Mouse (Mus musculus) left cerebral cortex, adult 2 months (tissue): ENCODE data around the gene Unc93b1. TPM values are rescaled to one million over a fixed set of nuclear protein-coding genes. Genes with fewer than 3 reads are reported as not detected.

Experiments used
- DNase-seq, 2 experiments: peaks; one replicate each; pipeline ENCODE4 v3.0.0; 2021 to 2022; ENCODE audit warnings: low spot score in 2 of 2, mixed read lengths in 1 of 2; ENCODE audit errors: extremely low spot score in 1 of 2
- H3K27ac ChIP-seq: fragments of 200-600 bp; 2 replicates; pipeline ENCODE4 v1.8.1; 2022
- H3K4me3 ChIP-seq: fragments of 200-600 bp; 2 replicates; pipeline ENCODE4 v1.8.1; 2022
- CTCF ChIP-seq: fragments of 200-600 bp; IDR thresholded peaks from 2 replicates; pipeline ENCODE4 v1.8.1; 2022; ENCODE audit warnings: antibody characterized with exemption, mild to moderate bottlenecking, moderate library complexity
- intact Hi-C: fragments of 180-260 bp; cut with DNase I; formaldehyde crosslinking; loops from one replicate; pipeline ENCODE4 v1.15.1; 2025
- total RNA-seq, 2 experiments: library from RNA; stranded (reverse); gene quantifications; 2 replicates each; pipeline ENCODE4 v1.2.3; 2021

The Unc93b1 gene
- total RNA-seq, 2 experiments from 2014 or later = 12.9 to 16.3 TPM

DNA sequence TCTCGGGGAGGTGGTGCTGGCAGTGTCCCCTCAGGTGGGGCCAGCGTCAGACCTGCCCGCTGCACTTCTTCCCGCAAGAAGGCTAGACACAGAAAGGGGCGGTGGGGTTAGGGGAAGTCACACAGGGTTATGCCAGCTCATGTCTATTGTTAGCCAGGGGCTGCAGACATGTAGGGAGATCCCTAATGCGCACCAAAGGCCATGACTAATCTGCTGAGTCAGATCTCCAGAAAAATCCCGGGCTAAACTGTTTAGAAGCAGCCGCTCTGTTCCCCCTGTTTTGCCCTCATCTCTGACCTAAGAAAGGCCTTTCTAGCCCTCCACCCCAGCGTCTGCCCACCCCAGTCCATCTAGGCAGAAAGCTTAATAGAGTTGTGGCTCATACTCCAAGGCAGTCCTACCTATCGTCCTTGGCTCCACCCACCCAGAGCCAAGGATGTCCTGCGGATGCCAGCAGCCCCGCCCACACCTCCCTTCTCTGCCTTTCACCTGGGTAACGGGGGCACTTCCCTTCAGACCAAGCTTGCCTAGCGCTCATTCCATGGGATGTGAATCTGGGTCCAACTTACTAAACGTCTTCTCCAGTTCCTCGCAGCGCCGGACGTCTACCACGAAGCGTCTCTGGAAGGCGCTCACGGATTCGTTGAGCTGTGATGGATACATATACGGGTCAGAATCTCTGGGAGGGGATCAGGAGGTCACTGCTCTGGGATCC is 31.2 kb upstream of the Unc93b1 start:
- no peak for DNase-seq
- Histone ChIP-seq H3K4me3 (no peak overlapping the region), H3K27ac (no peak overlapping the region)
- TF ChIP-seq CTCF = no peak
- intact Hi-C loops = no loop called here

GRCm38 (mm10) chr19:3904363-3904675 is 30.7 kb upstream of the Unc93b1 start:
- Histone ChIP-seq H3K4me3 (no peak overlapping the region), H3K27ac (no peak overlapping the region)
- no peak for DNase-seq
- intact Hi-C loops = no loop called here
- TF ChIP-seq CTCF = no peak

DNA sequence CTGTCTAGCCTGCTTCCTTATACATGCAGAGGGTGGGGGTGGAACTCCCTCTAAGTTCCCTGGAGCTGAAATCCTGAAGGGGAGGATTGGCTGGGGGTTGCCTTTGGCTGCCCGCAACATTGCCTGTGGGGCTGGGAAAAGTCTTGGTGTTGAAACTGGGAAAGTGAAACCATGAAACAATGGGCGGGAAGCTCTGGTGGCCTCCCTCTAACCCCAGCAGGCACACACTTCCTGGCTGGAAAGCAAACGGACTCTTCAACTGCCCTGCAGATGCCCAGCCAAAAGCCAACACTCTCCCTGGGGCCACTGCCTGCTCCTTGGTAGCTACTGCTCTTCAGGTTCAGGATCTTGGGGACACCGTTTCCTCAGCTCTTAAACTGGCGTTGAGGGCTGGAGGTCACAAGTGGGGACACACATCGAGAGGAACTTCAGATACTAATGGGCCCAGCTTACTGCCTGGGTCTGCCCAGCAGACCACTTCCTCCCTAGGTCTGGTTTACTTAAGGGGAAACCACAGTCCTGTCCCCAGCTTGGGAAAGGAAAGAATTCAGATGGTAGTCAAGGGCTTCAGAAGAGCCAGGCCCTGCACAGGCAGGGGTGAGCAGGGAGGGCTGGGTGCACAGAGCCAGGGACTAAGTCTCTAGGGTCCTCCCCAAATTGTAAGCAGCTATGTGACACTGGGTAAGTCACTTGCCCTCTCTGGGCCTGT is 29.6 kb upstream of the Unc93b1 start:
- H3K4me3 ChIP-seq = peak overlapping the region; percentile 24
- intact Hi-C loops = loop anchor here (5.0 kb wide), 1 partner anchor 53 kb away; the partner anchor contains the start of gene Chka
- no peak for DNase-seq
- TF ChIP-seq CTCF = no peak
- peak overlapping the region; percentile 57; the same call in 1 of the 2 replicates for H3K27ac ChIP-seq

- intact Hi-C loops = loop anchor here (5.0 kb wide), 1 partner anchor 54 kb away; the partner anchor contains the start of gene Chka
- no peak for DNase-seq
- Histone ChIP-seq H3K27ac (peak overlapping the region; percentile 26; the same call in 1 of the 2 replicates), H3K4me3 (peak overlapping the region; percentile 51)
- no peak for TF ChIP-seq CTCF
Measured at GRCm38 (mm10) chr19:3906326-3906725, 28.7 kb upstream of the Unc93b1 start.

DNA sequence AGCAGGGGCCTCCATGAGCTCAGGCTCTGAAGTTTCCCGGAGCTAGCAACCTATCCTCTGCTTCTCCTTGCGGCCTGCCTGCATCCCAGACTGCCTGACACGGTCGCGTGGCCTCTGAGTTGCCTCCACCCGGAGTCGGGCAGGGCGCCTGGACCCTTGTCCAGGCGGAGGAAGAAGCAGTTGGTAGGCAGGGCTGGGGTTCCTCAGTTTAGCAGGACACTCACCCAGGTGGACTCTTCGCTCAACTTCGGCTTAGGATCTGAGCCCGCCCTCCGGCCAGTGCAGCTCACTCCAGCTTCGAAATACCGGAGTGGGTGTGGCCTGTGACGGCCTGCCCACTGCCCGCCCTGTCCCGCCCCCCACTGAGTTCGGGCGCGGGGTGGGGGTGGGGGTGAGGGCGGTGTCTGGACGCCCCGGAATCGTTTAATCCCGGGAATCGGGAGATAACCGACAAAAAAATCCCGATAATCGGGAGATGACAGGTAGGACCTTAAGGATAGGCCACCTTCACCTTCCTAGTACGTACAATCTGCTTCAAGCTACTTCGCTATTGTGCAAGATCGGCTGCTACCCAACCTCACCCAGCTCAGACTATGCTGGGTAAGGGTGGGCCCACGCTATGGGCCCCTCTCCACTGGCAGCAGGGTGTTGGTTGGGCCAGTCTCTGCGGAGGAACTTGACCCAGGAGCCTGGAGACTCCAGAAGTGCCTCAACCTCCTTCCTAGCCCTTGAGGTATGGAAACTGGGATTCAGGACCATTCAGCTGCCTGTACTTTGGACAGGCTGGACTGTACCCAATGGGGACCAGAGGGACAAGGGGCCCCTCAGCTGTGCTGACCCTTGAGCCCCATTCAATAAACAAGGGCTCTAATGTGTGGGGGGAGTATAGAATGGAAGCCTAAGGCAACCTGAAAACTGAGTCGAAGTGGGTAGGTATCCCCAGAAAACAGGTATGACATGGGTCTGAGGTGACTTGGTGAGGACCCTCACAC is 27.9 kb upstream of the Unc93b1 start, which contains the start of gene Tcirg1:
Gene Tcirg1 (minus strand): TSS at position 339 of the 992 bp plus-strand sequence.
- DNase-seq = peak; percentile 59 to 64
- H3K27ac ChIP-seq = peak within 1 kb of the TSS; percentile 26
- no peak for TF ChIP-seq CTCF
- peak within 1 kb of the TSS; percentile 51 for H3K4me3 ChIP-seq
- intact Hi-C loops = loop anchor here (5.0 kb wide), 1 partner anchor 55 kb away; the partner anchor contains the start of gene Chka

- intact Hi-C loops = loop anchor here (5.0 kb wide), 1 partner anchor 56 kb away; the partner anchor contains the start of gene Chka
- no peak overlapping the region for H3K27ac ChIP-seq
- no peak overlapping the region for H3K4me3 ChIP-seq
- TF ChIP-seq CTCF = no peak
- no peak for DNase-seq
Measured at GRCm38 (mm10) chr19:3907876-3908660, 26.9 kb upstream of the Unc93b1 start.

DNA sequence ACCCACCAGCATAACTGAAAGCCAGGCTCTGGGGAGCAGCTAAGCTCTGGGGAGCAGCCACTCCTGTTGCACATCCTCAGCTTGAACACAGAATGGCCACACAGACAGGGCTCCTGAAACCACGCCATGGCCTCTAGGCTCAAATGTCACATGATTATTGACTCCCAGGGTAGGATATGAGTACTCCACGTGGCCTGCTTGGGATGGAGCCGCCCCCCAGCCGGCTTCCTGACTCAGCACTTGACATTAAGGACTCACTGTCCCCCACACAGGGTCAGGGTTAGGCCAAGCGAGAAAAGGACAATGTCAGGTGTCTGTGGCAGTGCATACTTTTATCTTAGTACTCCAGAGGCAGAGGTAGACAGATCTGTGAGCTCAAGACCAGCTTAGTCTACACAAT is 24.8 kb upstream of the Unc93b1 start:
- no peak for DNase-seq
- TF ChIP-seq CTCF = no peak
- Histone ChIP-seq H3K4me3 (no peak overlapping the region), H3K27ac (no peak overlapping the region)
- intact Hi-C loops = no loop called here

DNA sequence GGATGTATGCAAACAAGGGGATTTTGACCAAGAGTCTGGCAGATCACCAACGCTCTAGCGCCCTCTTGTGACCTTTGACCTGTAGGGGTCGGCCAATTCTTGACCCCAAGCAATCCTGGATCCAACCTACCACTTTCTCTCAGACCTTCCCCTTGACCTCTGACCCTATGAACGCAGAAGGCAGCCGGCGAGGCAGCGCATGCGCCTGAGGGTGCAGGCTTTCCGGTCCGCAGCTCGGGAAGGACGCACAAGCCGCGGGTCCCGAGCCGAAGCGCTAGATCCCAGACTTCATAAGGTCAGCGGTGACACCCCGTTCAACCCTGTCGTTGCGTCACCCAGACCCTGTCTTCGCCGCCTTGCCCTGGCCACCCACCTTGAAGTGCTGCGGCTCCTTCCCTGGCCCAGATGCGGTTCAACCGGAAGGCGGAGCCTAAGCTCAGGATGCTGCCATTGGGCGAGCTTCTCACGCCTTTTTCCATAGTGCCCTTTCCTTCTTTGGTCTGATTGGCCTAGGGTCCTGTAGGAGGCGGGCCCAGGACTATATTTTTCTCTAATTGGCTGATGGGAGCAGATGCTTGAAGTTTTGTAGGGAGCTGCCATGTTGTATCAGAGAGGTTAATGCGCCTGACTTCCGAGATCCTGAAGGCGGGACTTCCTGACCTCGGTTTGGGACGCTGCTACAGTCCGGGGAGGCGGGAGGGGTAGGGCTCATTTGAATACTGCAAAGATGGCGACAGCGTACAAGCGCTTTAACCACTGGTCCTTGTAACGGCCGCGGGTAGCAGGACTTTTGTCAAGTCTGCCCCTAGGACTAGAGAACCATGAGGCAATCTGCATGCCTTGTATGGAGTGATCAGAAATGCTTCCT is 22.4 kb upstream of the Unc93b1 start, which contains the start of gene Ndufs8:
Gene Ndufs8 (minus strand): TSS at position 438 of the 868 bp plus-strand sequence.
- DNase-seq = peak; percentile 83 to 91
- Histone ChIP-seq H3K27ac (peak within 1 kb of the TSS; percentile 96), H3K4me3 (peak within 1 kb of the TSS; percentile 96)
- TF ChIP-seq CTCF = no peak; the same call in 1 of the 2 replicates
- intact Hi-C loops = no loop called here

DNA sequence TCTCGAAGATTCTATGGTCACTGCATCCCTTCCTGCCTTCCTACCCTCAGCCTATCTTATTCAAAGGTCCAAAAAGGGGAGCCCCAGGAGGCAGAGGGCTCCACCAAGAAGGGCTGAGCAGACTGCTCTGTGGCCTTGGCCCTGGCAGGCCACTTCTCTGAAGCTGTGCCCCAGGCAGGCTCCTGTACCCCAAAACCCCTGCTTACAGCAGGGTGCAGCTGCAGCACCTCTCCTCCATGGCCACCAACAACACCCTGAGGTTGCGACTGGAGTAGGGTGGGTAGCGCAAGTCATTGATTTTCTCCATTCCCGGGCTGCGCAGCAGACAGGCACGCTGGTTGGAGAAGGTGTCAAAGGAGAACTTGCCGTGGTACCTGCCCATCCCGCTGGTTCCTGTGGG is 21.3 kb upstream of the Unc93b1 start:
- Histone ChIP-seq H3K27ac (peak overlapping the region; percentile 87), H3K4me3 (peak overlapping the region; percentile 96; the same call in 1 of the 2 replicates)
- no peak for TF ChIP-seq CTCF
- intact Hi-C loops = no loop called here
- DNase-seq = no peak

- DNase-seq = no peak
- intact Hi-C loops = no loop called here
- Histone ChIP-seq H3K4me3 (no peak overlapping the region), H3K27ac (no peak overlapping the region)
- TF ChIP-seq CTCF = no peak
Measured at GRCm38 (mm10) chr19:3914535-3914934, 20.5 kb upstream of the Unc93b1 start.
